In genomic region chr11:24094086-24094487, GRCm38 (mm10) we compare ENCODE assay signal across 11 mouse cellular contexts. TPM values are rescaled to one million over a fixed set of nuclear protein-coding genes. Genes with fewer than 3 reads are reported as not detected.
DNase-seq lines count a peak whose midpoint lies in the region; ATAC-seq lines count a peak whose summit lies in the region.
"Had no signal": no experiment of that assay in that cellular context is flagged by ENCODE, and none has a peak within 500 bp of the region (broad histone marks: within the 10 kb centered on the region; RNA-seq: fewer than 3 reads in every experiment).

No protein-coding gene starts in this region.

- no peaks in the 10 kb centered on the region for H3K9me3 ChIP-seq in hindbrain, embryonic 13.5 days
- no peaks in the 10 kb centered on the region for H3K9me3 ChIP-seq in hindbrain, embryonic 10.5 days
- no peaks in the 10 kb centered on the region for H3K9me3 ChIP-seq in neural tube, embryonic 13.5 days
- H3K9me3 ChIP-seq in forebrain, embryonic 16.5 days (ENCODE audit: control insufficient read depth, low read length): no peaks in the 10 kb centered on the region
- H3K9me3 ChIP-seq: limb, embryonic 13.5 days had no signal

- peak overlapping the region; percentile 61; the same call in 1 of the 2 replicates for H3K27ac ChIP-seq in hindbrain, embryonic 13.5 days
- no peak overlapping the region for H3K27ac ChIP-seq in hindbrain, embryonic 10.5 days
- H3K27ac ChIP-seq in neural tube, embryonic 13.5 days (replicated peaks): peak overlapping the region; percentile 88
- peak overlapping the region; percentile 97 for H3K27ac ChIP-seq in forebrain, embryonic 16.5 days (ENCODE audit: low read length)
- H3K27ac ChIP-seq: limb, embryonic 13.5 days had no signal

- no peak overlapping the region for H3K4me3 ChIP-seq in hindbrain, embryonic 13.5 days
- H3K4me3 ChIP-seq in hindbrain, embryonic 10.5 days: no peak overlapping the region
- H3K4me3 ChIP-seq in neural tube, embryonic 13.5 days: 0 out of 2 replicates have a peak overlapping the region, but pooled peaks have one; percentile 2
- H3K4me3 ChIP-seq in forebrain, embryonic 16.5 days (replicated peaks; ENCODE audit: low read length): peak overlapping the region; percentile 14; the same call in 1 of the 2 replicates
- H3K4me3 ChIP-seq: limb, embryonic 13.5 days had no signal

- WGBS in hindbrain, embryonic 13.5 days: 55% methylated on average over 5 of the region's 5 CpGs
- 64% methylated on average over 5 of the region's 5 CpGs for WGBS in hindbrain, embryonic 10.5 days
- WGBS in neural tube, embryonic 13.5 days: 36% methylated on average over 5 of the region's 5 CpGs
- WGBS in forebrain, embryonic 16.5 days: 36% methylated on average over 5 of the region's 5 CpGs

- H3K4me2 ChIP-seq in hindbrain, embryonic 13.5 days: peak overlapping the region; percentile 50; the same call in 1 of the 2 replicates
- peak overlapping the region; percentile 44 for H3K4me2 ChIP-seq in neural tube, embryonic 13.5 days
- peak overlapping the region; percentile 61 for H3K4me2 ChIP-seq in forebrain, embryonic 16.5 days (ENCODE audit: low read length)

- no peaks in the 10 kb centered on the region for H3K27me3 ChIP-seq in hindbrain, embryonic 13.5 days
- H3K27me3 ChIP-seq in hindbrain, embryonic 10.5 days (ENCODE audit: insufficient read depth, poor library complexity, severe bottlenecking): peaks cover 27% of the 10 kb centered on the region
- no peaks in the 10 kb centered on the region for H3K27me3 ChIP-seq in neural tube, embryonic 13.5 days
- no peaks in the 10 kb centered on the region for H3K27me3 ChIP-seq in forebrain, embryonic 16.5 days (replicated peaks; ENCODE audit: control insufficient read depth, insufficient read depth, low read length)
- H3K27me3 ChIP-seq: limb, embryonic 13.5 days had no signal

- H3K36me3 ChIP-seq in hindbrain, embryonic 13.5 days: peaks cover 2% of the 10 kb centered on the region; the same call in 1 of the 2 replicates
- H3K36me3 ChIP-seq in hindbrain, embryonic 10.5 days: peaks cover 12% of the 10 kb centered on the region; the same call in 1 of the 2 replicates
- H3K36me3 ChIP-seq in neural tube, embryonic 13.5 days: peaks cover 9% of the 10 kb centered on the region
- no peaks in the 10 kb centered on the region for H3K36me3 ChIP-seq in forebrain, embryonic 16.5 days (ENCODE audit: control insufficient read depth, insufficient read depth)

- H3K4me1 ChIP-seq in hindbrain, embryonic 13.5 days (replicated peaks): peaks cover 86% of the 10 kb centered on the region
- peaks cover 51% of the 10 kb centered on the region for H3K4me1 ChIP-seq in hindbrain, embryonic 10.5 days (replicated peaks)
- H3K4me1 ChIP-seq in neural tube, embryonic 13.5 days (replicated peaks): peaks cover 93% of the 10 kb centered on the region
- peaks cover 83% of the 10 kb centered on the region for H3K4me1 ChIP-seq in forebrain, embryonic 16.5 days (replicated peaks; ENCODE audit: control insufficient read depth, insufficient read depth, low read length)

- DNase-seq in hindbrain, embryonic 10.5 days (ENCODE audit: low spot score): no peak
- no peak for DNase-seq in neural tube, embryonic 10.5 days (ENCODE audit: extremely low spot score, low spot score)
- no peak for DNase-seq in gastrocnemius, adult 18-20 months (ENCODE audit: low spot score)
- DNase-seq in MN1 (ENCODE audit: low spot score): no peak
- DNase-seq: adrenal gland, adult 8-10 months; kidney, postnatal 14 days had no signal

- peak overlapping the region; percentile 58; the same call in 1 of the 2 replicates for H3K9ac ChIP-seq in hindbrain, embryonic 13.5 days
- H3K9ac ChIP-seq in neural tube, embryonic 13.5 days: peak overlapping the region; percentile 65
- H3K9ac ChIP-seq in forebrain, embryonic 16.5 days (replicated peaks; ENCODE audit: low read depth, low read length): peak overlapping the region; percentile 61
- H3K9ac ChIP-seq: limb, embryonic 13.5 days had no signal

- no peak for ATAC-seq in hindbrain, embryonic 13.5 days (ENCODE audit: low FRiP score)
- no peak for ATAC-seq in neural tube, embryonic 13.5 days (ENCODE audit: low read depth)
- ATAC-seq in forebrain, embryonic 16.5 days: no peak

RNA-seq across cellular contexts. Expression of gene Bcl11a, which starts 16.2 kb away (rescaled TPM):
- 116 and 129 TPM in 2 replicates for polyA plus RNA-seq in hindbrain, embryonic 13.5 days (2015; fragmentation: Nextera tagmentation; extraction: Ambion mirVana)
- polyA plus RNA-seq in hindbrain, embryonic 10.5 days (2016; fragmentation: Nextera tagmentation; extraction: Ambion mirVana): 20.7 and 54.9 TPM in 2 replicates
- polyA plus RNA-seq in neural tube, embryonic 13.5 days (2015; fragmentation: Nextera tagmentation; extraction: Ambion mirVana): 125 and 131 TPM in 2 replicates
- 236 and 244 TPM in 2 replicates for polyA plus RNA-seq in forebrain, embryonic 16.5 days (2015; fragmentation: Nextera tagmentation; extraction: Ambion mirVana)
- total RNA-seq in gastrocnemius, adult 18-20 months (2021): under 1 TPM in 1 of 2 experiments, not detected in 1; 0.05 TPM

RNA-seq across cellular contexts. Expression of gene A830031A19Rik, which starts 19.2 kb away (rescaled TPM):
- 0.23 TPM in 1 of 2 replicates, not detected in the other for polyA plus RNA-seq in hindbrain, embryonic 13.5 days (2015; fragmentation: Nextera tagmentation; extraction: Ambion mirVana)
- polyA plus RNA-seq in hindbrain, embryonic 10.5 days (2016; fragmentation: Nextera tagmentation; extraction: Ambion mirVana): not detected in 2 replicates
- polyA plus RNA-seq in neural tube, embryonic 13.5 days (2015; fragmentation: Nextera tagmentation; extraction: Ambion mirVana): not detected in 2 replicates
- polyA plus RNA-seq in forebrain, embryonic 16.5 days (2015; fragmentation: Nextera tagmentation; extraction: Ambion mirVana): not detected in 2 replicates
- not detected for total RNA-seq in gastrocnemius, adult 18-20 months (2021)
- total RNA-seq: adrenal gland, adult 8-10 months had no signal
- polyA plus RNA-seq: limb, embryonic 13.5 days; thymus, postnatal 0 days had no signal

Comparison
In these comparisons a context has a peak if more than half of its experiments do, and no peak if none do; other contexts are left out.
1. H3K4me3 ChIP-seq: peak in neural tube, embryonic 13.5 days (single experiment) and forebrain, embryonic 16.5 days (single experiment); none in hindbrain, embryonic 13.5 days (single experiment) and hindbrain, embryonic 10.5 days (single experiment).
2. Peak in every context shown above with its lines, with median percentiles within 50 percentile points of each other: H3K4me2 ChIP-seq and H3K9ac ChIP-seq.